Mouse (Mus musculus) urinary bladder, adult 18-20 months (tissue): ENCODE measurements around the gene Fbrsl1.
"Not testable (repeated sequence)": the region's sequence is repeated elsewhere in the genome, so short reads cannot be mapped to it uniquely, and the experiment has no call there.

Experiments
- DNase-seq, 2 experiments: peaks; one replicate each; pipeline ENCODE4 v3.0.0; 2022; ENCODE audit warnings: low spot score in 2 of 2, mixed read lengths in 2 of 2

Fbrsl1 gene

DNA sequence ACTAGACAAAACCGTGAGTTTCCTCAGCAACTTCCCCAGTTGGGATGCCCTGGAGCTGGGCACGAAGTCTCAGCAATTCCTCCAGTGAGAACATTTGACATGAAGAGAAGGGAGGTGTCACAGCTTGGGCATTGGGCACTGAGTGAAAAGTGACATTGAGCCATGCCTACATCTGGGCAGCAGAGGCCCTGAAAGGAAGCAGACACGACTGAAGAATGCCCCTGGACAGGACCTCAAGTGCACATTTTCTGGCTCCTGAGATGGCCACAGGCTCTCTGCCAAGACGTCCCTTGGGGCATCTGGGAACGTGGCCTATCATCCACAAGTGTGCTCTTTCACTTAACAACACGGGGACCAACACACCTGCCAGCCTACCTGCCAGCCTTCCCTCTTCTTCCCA, 991 bp upstream of the Fbrsl1 start:
- DNase-seq = no peak

DNA sequence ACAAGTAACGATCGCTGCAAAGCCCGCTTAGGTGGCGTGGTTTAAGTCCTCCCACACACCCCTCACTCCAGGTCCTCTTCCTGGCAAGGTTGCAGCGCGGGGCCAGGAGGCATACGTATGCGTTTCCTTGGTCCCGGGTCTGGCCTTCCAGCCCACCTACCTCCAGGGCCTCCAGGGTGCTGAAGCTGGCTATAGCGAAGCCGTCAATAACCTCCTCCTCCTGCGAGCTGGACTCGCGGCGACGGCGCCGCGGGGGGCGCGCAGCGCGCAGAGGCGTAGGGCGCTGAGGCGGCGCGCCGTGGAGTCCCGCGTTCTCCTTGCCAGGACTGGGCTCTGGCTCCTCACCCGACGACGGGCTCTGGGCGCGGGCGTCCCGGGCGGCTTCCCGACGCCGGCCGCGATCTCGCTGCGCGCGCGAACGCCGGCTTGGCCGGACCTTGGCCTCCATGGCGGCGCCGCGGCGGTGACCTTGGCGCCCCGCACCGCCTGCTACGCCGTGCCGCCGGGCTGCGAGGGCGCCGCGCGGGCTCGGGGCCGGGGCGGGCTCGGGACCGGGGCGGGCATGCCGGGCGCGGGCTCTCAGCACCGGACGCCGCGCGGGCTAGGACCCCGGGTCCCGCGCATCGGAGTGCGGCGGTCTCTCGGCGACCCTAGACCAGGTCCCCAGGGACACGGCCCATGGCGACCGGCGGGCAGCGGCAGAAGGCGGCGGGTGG, 425 bp downstream of the Fbrsl1 start:
- DNase-seq = peak in 1 of 2 experiments; percentile 25

DNA sequence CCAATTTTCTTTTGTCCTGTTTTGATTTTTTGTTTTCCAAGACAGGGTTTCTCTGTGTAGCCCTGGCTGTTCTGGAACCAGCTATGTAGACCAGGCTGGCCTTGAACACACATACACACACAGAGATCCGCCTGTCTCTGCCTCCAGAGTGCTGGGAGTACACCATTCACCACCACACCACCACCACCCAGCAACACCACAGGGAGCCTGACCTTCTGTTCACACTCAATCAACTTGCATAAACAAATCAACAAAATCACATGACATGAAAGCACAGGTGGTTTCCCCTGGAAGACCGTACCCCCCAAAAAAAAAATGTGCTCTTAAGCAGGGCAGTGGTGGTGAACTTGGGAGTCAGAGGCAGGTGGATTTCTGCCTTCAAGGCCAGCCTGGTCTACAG, 3.8 kb downstream of the Fbrsl1 start:
- DNase-seq = no peak

DNA sequence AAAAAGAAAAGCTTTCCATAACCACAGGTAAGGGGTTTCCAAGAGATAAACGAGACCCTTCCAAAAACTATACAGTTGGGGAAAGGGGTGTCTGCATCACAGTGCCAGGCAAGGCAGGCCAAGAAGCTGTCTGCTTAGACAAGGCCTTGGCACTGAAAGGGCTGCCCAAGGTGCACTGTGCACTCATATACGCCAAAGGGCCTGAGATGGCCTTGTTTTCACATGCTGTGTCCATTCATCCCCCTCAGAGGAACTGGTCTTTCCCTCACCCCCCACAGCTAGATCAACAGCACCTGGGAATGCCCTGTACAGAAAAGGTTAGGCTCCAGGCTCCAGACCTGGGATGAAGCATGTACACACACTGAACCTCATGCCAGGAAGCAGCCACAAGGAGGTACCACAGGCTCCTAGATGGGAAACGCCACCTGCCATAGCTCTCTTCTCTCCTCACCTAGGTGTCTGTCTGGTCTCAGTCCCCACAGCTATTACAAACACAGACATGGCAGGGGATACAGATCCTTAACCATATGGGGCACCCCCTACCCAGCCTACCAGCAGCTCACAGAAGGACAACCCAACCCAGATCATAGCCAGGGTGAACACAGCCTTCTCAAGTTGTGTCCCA, 5.2 kb downstream of the Fbrsl1 start:
- DNase-seq = no peak

DNA sequence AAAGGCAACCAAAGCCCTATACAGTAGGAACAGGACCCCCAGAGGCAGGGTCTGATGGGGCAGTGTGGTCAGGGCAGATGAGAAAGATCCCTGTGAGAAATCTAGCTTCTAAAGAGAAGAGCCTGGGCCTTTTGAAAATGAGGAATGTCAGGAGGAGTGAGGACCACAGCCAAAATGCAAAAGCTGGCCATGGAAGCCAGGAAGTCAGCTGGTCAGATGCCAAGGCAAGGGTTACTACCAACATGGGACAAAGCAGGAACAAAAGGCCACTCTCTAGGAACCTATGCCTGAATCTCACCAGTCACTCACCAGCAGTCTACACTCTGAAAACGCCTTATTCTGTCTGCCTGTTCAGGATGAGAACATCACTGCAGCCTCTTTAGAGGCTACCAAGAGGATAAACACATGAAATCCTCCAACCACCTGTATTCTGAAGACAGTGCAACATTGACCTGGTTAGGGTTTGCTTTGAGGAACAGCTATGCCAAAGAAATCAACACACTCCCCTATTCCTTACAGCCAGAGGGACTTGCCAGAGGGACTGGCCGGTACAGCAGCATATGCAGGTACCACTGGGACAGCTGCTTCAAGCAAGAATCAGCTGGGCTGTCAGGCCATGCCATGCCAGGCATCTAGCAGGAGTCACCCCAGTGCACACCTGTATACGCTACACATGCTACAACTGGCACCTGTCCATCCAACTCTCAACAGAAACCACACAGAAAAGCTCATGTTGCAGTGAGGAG, 8.6 kb downstream of the Fbrsl1 start:
- DNase-seq = no peak

DNA sequence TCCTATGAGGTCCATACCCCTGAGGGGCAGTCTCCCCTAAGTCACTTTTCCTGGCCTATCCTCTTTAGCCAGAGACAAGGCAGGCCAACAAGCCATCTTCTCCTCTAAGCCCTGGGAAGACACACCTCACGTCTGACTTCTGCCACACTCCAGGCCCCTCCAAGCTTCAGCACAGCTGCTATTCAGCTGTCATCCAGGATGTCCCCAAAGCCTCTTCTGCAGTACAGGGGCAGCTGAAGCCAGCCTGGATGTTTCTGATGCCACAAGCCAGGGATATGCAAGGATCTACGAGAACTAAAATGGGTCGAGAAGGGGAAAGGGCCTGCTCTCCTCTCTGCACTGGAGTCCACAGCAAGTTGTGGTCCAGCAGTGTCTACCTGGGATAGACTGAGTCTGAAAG, 9.7 kb downstream of the Fbrsl1 start:
- DNase-seq = no peak

DNA sequence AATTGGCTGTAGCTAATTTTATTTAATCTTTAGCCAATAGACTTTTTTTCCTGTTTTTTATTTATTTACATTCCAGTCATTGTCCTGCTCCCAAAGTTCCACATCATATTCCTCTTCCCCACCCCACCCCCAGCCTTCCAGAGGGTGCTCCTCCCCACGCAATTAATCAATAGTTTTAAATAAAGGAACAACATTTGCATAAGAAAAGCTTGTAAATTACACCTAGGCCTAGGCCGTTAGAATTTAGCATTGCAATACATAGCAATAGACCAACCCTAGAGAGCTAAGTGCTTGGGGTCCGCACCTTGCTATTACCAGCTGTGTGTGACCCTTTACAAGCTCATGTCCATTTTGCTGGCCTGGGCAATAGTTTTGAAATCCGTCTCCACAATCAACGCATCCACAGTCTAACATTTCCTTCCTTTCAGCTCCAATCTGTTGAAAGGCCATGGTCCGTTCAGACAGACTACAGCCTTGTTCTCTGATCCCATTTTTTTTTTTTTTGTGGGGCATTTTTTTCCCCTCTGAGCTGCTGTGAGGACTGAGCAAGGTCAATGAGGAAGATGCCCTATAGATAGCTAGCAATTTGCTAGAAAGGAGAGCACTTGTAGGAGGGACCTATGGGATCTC, 10.6 kb downstream of the Fbrsl1 start:
- no peak for DNase-seq

DNA sequence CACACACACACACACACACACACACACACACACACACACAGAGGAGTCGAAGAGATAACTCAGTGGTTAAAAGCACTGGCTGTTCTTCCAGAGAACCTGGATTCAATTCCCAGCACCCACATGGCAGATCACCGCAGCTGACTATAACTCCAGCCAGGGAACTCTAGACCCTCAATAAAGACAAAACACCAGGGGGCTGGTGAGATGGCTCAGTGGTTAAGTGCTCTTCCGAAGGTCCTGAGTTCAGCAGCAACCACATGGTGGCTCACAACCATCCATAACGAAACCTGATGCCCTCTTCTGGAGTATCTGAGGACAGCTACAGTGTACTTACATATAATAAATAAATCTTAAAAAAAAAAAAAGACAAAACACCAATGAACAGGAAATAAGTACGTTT, 12.1 kb downstream of the Fbrsl1 start:
- DNase-seq = not testable (repeated sequence)

DNA sequence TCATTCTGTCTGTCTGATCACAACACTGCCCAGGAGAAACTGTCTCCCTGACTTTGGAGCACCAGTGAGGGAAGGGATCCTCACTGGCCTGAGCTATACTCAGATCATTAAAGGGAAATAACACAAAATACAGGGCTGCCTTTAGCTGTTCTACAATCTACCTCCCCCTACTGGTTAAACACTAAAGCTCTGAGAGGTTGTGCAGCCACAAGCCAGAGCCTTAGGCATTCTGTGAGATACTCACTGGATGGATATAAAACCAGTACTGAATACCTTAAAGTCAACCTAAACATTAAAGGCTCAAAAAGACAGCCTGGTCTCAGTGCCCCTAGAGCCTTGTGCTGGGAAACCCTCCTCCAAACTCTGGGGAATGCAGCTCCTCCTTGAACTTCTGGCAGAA, 13.5 kb downstream of the Fbrsl1 start:
- DNase-seq = no peak

DNA sequence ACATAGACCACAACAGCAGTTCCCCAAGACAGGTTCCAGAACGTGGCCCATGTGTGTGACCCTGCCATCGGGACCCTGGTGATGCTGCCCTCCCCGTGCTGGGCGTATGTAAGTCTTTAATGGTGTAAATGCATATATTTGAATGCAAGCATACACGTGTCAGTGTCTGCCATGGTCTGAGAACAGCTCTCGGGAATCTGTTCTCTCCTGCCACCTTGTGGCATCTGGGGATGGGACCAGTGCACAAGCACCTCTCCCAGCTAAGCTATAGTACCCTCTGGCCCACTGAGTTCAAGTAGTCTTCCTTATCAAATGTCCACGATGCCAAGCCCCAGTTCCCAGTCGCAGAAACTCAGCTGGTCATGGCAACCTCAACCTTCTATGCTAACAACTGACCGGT, 19.3 kb downstream of the Fbrsl1 start:
- peak; percentile 31 to 40 for DNase-seq

DNA sequence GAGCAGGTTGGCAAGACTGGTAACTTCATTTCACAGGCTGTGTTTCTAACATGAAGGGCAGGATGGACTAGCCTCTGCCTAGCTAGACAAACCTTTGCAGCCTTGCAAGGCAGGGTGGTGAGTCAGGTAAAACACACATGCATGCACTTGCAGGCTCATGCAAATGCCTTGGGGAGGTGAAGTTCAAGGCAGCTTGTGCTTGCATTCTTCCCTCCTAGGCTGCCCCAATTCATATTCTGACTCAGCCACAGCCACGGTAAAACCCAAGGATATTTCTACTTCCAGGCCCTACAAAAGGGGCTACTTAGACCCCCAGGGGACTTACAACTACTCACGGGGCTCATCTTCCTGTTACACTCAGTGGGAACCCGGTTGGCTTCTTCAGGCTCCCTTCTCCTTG, 20.0 kb downstream of the Fbrsl1 start:
- DNase-seq = peak; percentile 31 to 47

DNA sequence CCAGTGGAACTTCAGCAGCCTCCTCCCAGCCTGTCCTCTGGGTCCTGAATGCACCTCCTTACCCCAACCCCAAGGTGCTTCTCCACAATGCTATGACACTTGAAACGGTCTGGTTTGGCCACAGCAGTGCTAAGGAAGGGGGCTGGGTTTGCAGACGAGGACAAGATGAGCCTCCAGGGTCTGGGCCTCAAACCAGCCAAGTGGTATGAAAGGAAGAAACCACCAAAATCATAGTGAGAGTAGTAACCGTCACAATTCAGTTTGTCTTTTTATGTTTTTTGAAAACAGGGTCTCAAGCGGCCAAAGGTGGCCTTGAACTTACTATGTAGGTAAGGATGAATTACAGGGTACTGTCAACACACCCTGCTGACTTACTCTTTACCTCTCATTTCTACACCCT, 23.1 kb downstream of the Fbrsl1 start:
- no peak for DNase-seq

DNA sequence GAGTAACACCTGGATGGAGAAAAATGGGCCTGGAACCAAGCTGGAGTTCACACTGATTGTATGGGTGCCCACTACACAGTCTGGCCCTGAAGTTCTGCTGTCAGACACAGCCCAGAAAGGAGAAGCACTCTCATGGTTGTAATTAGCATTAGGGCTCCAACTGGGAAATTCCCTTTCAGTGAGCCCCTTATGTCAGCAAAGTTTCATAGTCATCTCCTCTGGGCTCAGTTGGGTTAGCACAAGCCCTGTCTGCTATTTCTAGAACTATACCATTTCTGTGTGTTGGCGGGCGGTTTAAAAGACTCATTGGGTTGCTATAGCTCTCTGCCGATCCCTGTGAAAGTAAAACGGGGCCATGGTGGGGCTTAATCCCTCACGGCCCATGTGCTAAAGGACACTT, 24.1 kb downstream of the Fbrsl1 start:
- DNase-seq = no peak

DNA sequence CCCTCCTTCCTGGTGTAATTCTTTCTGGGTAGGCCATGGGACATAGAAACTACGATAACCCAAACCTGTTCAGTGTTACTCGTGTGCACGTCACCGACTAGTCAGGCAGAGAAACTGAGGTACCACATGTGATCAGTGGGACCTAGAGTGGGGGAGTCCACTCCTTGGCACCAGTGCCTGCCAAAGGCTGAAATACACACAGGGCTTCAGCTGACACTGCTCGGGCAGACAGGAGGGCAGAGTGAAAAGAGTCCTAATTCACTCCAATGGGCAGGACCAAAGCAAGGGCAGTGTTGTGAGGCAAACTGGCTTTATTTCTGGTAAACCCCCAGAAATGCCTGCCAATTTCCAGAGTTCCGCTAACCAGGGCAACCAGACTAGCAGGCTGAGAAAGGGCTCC, 26.9 kb downstream of the Fbrsl1 start:
- DNase-seq = no peak

DNA sequence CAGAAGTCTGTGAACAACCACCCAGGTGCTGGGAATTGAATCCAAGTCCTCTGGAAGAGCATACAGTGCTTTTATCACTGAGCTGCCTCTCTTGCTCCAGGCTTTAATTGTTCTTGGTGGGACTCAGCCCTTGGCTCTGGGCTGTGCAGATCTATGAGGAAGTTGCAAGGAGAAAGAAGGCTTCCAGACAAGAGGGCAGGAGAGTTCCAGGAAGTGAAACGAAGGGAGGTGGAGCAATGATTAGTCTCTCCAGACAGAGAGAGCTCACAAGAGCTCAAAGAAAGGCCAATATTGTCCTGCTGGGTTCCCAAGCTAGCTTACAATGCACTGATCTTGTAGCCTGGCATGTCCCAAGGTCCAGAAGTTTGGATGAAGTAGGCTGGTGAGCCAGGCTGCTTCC, 27.4 kb downstream of the Fbrsl1 start:
- no peak for DNase-seq

DNA sequence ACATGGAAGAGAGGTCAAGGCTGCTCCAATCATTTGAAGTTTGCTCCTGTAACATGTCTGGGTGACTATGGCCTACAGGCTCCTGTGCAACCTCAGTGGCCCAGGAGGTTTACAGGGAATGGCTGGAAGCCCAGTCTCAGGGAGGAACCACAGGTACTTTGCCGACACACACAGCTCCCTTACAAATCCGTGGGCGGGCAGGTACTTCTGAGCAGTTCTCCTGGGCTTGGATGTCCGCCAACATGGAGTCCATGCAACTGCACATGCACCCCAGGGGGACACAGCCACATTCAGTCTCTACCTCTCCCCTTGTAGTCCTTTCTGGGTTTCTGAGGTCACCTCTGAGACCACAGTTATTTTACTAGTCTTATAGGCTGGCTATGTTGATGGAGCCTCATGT, 28.1 kb downstream of the Fbrsl1 start:
- DNase-seq = no peak

DNA sequence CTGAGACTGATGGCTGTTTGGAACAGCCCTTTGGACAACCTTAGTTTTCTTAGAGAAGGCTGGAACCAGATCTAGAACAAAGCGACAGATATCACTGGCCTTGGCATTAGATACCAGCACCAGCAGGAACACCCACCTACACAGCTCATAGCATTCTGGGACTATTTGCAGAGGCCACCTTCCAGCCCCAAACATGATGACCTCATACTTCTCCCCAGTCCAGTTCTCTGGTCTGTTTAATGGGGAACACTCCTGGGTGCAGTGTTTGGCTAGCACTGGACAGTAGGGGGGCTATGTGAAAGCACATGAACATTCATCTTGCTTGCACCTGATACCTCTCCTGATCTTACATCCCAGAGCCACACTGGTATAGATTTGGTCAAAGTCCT, 29.8 kb downstream of the Fbrsl1 start:
- DNase-seq = no peak

DNA sequence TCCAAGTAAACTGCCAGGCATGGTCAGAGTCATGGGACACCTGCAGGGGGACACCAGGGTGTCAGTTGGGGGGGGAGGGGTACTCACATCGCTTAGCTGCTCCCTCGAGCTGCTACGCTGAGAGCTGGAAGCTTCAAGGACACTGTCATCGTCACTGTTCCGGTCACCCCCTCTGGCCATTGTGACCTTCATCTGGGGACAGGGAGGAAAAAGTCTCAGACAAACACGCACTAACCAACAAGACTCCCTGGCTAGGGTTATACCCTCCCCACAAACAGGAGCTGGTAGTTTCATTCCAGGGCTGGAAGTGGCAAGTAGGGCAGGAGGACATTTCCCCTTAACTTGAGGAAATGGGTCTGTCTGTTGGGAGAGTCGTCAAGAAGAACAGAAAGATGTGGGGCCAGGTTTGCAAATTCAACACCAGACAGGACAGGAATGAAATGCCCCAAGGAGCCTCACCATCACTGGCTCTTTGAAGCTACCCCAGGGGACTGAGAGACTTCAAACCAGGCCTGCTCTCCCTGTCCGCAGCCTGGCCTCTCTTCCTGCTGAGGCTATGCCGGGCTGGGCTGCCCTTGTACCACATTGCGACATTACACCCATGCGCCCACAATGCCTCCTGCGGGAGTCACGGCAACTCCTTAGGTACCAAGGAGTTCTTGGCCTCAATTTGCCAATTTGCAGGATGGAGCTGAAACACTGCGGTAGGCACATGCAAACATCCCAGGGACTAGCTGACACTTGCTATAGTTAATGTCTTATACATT, 30.4 kb downstream of the Fbrsl1 start:
- DNase-seq = no peak

DNA sequence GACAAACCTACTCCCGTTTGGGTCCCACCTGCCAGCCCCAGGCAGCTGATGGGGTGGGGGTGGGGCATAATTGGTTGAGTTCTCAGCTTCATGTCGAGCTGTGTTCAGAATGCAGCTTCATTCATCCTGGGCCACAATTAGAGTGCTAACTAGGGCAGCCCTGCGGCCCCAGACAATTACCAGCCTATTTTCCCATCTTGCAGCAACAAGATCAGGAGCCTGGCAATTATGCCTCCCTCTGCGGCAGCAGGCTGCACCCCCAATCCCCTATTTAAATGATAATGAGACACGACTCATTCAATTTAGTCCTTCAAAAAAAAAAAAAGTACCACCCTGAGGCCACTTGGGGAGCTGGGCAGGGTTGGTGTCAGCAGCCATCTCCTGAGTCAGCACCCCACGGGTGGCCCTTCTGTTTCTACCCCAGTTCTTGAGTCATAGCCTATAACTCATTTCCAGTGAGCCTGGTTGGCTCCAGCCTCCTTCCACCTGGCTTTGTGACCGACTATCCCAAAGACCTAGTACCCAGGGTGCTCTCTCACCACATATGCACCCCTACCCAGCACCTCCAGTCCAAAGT, 31.4 kb downstream of the Fbrsl1 start:
- DNase-seq = no peak

DNA sequence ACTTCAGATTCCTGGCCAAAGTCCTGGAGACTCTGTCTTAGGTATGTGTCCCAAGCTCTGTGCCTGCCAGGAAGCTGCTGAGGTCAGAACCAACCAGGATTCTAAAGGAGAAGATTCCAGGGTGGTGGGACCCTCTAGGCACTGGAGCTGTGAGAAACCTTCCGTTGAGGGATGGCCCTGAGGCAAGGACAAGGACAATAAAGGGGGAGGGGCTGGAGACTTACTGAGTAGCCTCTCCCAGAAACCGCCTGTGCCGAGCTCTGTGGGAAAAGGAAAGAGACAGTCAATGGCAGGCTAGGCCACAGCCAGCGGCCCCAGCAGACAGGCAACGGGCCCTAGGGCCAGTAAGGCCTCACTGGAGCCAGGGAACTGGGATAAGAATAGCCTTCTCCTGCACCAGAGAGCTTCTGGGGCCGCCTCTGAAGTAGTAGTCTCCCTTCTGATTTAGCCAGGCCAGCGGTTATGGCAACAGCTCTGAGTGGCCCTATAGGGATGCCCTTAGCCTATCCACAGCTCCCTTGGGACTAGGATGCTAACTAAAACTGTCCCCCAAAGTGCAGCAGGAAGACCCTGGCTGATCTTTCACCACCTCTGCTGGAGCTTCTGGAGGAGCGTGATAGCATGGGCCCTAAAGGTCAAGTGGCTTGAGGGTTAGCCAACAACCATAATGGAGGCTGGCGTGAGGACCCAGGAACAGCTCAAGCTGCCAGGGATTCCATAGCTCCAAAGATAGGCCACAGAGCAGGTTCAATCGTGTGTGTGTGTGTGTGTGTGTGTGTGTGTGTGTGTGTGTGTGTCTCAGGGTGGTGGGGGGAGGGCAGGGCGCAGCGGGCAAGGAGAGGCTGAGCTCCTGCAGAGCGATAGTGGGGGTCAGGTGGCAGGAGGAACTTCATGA, 32.2 kb downstream of the Fbrsl1 start:
- DNase-seq = no peak
